Mouse (Mus musculus) spleen, adult 2 months (tissue): ENCODE data around the gene Glud1.

Source experiments
- CTCF ChIP-seq: fragments of 200-500 bp; IDR thresholded peaks from 2 replicates; pipeline ENCODE4 v1.5.1; 2011; ENCODE audit warnings: mild to moderate bottlenecking, inconsistent platforms; ENCODE audit not compliant: insufficient read depth, insufficient read length, insufficient replicate concordance; ENCODE audit errors: extremely low read depth
- POLR2A ChIP-seq: fragments of 200-500 bp; IDR thresholded peaks from 2 replicates; pipeline ENCODE4 v1.6.1; 2011; ENCODE audit warnings: low read depth, low read length, inconsistent platforms

DNA sequence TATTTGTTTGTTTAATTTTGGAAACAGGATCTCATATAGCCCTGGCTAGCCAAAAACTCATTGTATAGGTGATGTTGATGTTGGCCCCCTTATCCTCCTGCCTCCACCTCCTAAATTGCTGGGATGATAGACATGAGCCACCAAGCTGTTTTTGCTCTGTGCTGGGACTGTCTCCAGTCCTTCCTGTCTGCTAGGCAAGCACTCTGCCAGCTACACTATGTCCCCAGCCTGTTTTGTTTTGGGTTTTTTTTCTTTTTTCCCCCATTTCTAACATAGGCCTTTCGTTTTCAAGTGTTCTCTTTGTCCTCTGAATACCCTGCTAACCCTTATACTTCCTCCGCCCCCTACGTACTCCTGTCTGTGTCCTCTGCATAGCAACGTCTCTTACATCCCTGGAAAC is 82.8 kb downstream of the Glud1 start:
- TF ChIP-seq CTCF (no peak), POLR2A (no peak)
